ENCODE assay signal across 33 mouse cellular contexts in the genomic region with DNA sequence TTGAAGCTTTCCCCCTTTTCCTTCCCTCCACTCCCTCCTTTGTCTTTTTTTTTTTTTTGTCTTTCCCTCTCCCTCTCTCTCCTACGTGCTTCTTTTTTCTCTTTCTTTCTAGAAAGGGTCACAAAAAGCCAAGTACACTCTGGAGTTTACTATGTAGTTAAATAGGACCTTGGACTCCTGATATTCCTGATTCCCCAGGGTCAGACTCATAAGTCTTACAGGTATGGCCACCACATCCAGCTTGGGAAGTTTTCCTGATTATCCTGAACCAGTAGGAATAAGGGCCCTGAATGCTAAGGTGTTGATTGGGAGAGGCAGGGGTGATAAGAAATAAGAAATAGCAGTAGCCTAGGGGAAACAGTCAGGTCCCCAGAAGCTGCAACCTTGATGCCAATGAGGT.
"Had no signal": no experiment of that assay in that cellular context is flagged by ENCODE, and none has a peak within 500 bp of the region (broad histone marks: within the 10 kb centered on the region; RNA-seq: fewer than 3 reads in every experiment).

No protein-coding gene starts in this region.

- H3K9ac ChIP-seq: heart, embryonic 12.5 days; heart, embryonic 13.5 days; heart, embryonic 15.5 days; hindbrain, embryonic 12.5 days; hindbrain, embryonic 13.5 days; hindbrain, embryonic 14.5 days; hindbrain, embryonic 15.5 days; kidney, embryonic 15.5 days had no signal

- H3K36me3 ChIP-seq: heart, embryonic 10.5 days; heart, embryonic 12.5 days; heart, embryonic 13.5 days; heart, embryonic 15.5 days; hindbrain, embryonic 10.5 days; hindbrain, embryonic 12.5 days; hindbrain, embryonic 13.5 days; hindbrain, embryonic 15.5 days; kidney, embryonic 15.5 days had no signal

- DNase-seq: heart, postnatal 10 days; heart, postnatal 14 days; heart, postnatal 36 days; heart, postnatal 4 days; kidney, adult 11 months; kidney, adult 18-20 months; kidney, adult 2 months; kidney, adult 8-10 months; kidney, adult 9 months; kidney, postnatal 10 days; kidney, postnatal 14 days; kidney, postnatal 25 days; kidney, postnatal 36 days; kidney, postnatal 4 days; layer of hippocampus, adult 9-11 months; layer of hippocampus, postnatal 36 days had no signal

- H3K27ac ChIP-seq: heart, embryonic 10.5 days; heart, embryonic 13.5 days; heart, embryonic 15.5 days; hindbrain, embryonic 10.5 days; hindbrain, embryonic 12.5 days; hindbrain, embryonic 13.5 days; hindbrain, embryonic 14.5 days; hindbrain, embryonic 15.5 days; hindbrain, postnatal 0 days; kidney, embryonic 15.5 days; kidney, postnatal 0 days; layer of hippocampus, adult 2 months; left cerebral cortex, adult 2 months had no signal

- H3K9me3 ChIP-seq: heart, embryonic 10.5 days; heart, embryonic 12.5 days; heart, embryonic 13.5 days; heart, embryonic 15.5 days; hindbrain, embryonic 10.5 days; hindbrain, embryonic 12.5 days; hindbrain, embryonic 13.5 days; hindbrain, embryonic 15.5 days; kidney, embryonic 15.5 days had no signal

- H3K4me3 ChIP-seq: heart, embryonic 10.5 days; heart, embryonic 12.5 days; heart, embryonic 13.5 days; heart, embryonic 15.5 days; hindbrain, embryonic 10.5 days; hindbrain, embryonic 12.5 days; hindbrain, embryonic 13.5 days; hindbrain, embryonic 15.5 days; kidney, embryonic 15.5 days; layer of hippocampus, adult 2 months; left cerebral cortex, adult 2 months had no signal

- H3K27me3 ChIP-seq: heart, embryonic 12.5 days; heart, embryonic 13.5 days; heart, embryonic 15.5 days; hindbrain, embryonic 12.5 days; hindbrain, embryonic 13.5 days; hindbrain, embryonic 15.5 days; kidney, embryonic 15.5 days had no signal

- ATAC-seq: hindbrain, embryonic 16.5 days; hindbrain, postnatal 0 days; inflammation-experienced regulatory T-cells, adult 6 months had no signal

- H3K4me1 ChIP-seq: heart, embryonic 10.5 days; heart, embryonic 12.5 days; heart, embryonic 13.5 days; heart, embryonic 15.5 days; hindbrain, embryonic 10.5 days; hindbrain, embryonic 12.5 days; hindbrain, embryonic 13.5 days; hindbrain, embryonic 15.5 days had no signal

- H3K4me2 ChIP-seq: heart, embryonic 11.5 days; heart, embryonic 12.5 days; heart, embryonic 13.5 days; heart, embryonic 15.5 days; hindbrain, embryonic 12.5 days; hindbrain, embryonic 13.5 days; hindbrain, embryonic 14.5 days; hindbrain, embryonic 15.5 days; kidney, embryonic 15.5 days had no signal
